Mouse (Mus musculus): ENCODE data around the gene Ptov1. TPM values are rescaled to one million over a fixed set of nuclear protein-coding genes. Genes with fewer than 3 reads are reported as not detected.
A peak's percentile ranks its signal among the peaks of the same experiment; 100 is the strongest.

Ptov1 gene
- polyA plus RNA-seq, 1 experiment from 2014 or later = 518 TPM

DNA sequence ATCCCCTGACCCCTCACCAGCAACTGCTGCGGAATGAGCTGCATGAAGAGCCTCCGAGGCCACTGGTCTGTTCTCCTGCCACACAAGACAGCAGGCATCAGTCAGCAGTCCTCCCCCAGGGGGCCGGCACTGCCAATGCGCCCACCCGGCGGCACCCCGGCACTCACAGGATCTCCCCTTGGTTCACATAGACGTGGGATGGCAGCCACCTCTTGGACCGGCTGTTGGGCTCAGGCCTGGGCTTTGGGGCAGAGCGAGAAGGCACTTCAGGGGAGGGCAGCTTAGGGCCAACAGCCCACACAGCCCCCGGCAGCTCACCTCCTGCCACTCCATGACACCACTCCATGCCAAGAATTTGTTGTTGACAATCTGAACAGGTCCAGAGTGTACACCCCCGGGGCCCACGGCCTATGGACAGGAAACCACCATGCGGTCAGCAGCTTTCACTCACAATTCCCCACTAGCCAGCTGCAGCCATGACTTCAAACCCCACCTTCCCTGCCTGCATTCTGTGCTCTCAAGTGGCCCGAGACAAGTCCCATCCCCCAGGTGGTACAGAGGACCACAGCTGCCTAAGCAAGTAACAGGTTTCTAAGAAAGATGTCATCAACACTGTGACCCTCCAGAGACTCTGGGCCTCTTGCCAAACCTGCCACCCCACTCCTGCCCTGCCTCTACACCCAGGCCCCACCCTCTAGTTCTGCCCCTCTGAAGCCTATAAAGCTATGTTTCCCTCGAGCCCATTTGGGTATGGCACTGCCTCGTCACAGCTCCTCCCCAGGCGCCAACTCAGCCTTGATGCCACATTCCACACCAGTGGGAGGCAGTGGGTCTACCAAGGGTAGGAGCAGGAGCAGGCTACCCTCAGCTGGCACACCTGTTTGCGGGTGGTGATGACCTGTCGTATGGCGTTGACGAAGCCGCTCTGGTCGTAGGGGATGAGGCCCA, 4.7 kb downstream of the Ptov1 start:
- ATAC-seq (ENCODE audit: low FRiP score, low read depth) = no peak
- peaks cover 59% of the 10 kb centered on the region for H3K4me1 ChIP-seq (replicated peaks)
- H3K27me3 ChIP-seq = no peaks in the 10 kb centered on the region
- H3K4me2 ChIP-seq = no peak overlapping the region
- 80% methylated on average over 24 of the region's 24 CpGs for WGBS
- H3K36me3 ChIP-seq = peaks cover 34% of the 10 kb centered on the region
- no peak overlapping the region for H3K4me3 ChIP-seq
- H3K9ac ChIP-seq = no peak overlapping the region
- H3K9me3 ChIP-seq = no peaks in the 10 kb centered on the region
- no peak overlapping the region for H3K27ac ChIP-seq (replicated peaks)

DNA sequence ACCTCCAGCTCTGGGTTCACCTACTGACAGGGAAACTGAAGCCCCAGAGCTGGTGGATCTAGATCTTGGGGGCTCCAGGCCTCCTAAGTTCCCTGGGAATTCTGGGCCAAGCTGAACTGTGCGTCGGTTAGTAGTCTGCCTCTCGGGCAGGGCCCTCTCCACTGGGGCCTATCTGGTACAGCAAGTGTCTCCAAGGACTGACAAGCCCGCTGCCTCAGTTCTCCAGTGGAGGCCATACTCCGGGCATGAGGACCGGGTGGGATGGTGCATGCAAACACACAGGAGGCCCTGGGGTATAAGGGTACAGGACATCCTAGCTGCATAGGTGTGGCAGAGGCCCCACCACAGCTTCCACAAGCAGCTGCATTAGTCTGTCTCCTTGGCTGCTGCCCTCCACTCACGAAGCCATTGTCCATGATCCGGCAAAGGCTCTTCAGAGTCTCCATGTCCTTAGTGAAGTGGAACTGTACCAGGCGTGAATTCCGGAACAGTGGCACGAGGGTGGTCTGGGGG, 5.5 kb downstream of the Ptov1 start:
- 86% methylated on average over 11 of the region's 11 CpGs for WGBS
- Histone ChIP-seq H3K9ac (no peak overlapping the region), H3K4me3 (no peak overlapping the region), H3K4me1 (replicated peaks) (peaks cover 63% of the 10 kb centered on the region), H3K4me2 (no peak overlapping the region), H3K9me3 (no peaks in the 10 kb centered on the region), H3K27me3 (no peaks in the 10 kb centered on the region), H3K36me3 (peaks cover 34% of the 10 kb centered on the region), H3K27ac (replicated peaks) (no peak overlapping the region)
- no peak for ATAC-seq (ENCODE audit: low FRiP score, low read depth)

DNA sequence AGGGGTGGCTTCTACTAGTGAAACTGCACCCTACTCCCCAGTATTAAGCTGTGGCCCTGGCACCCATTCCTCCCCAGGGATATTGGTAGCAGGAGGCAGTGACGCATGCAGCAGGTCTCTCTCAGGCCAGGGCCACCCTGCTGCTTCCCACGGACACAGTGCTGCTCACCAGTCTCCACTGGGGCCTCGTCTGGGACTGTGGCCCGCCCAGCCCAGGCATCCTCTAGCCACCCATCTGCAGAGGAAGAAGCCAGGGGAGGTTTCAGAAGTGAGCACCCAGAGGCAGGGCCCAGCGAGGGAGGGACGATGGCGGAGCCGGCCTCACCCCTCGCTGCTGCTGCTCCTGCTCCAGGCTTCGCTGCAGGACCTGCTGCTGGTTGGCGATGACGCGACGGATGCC, 6.4 kb downstream of the Ptov1 start:
- no peak overlapping the region for H3K27ac ChIP-seq (replicated peaks)
- no peaks in the 10 kb centered on the region for H3K9me3 ChIP-seq
- H3K4me1 ChIP-seq (replicated peaks) = peaks cover 65% of the 10 kb centered on the region
- no peaks in the 10 kb centered on the region for H3K27me3 ChIP-seq
- H3K4me2 ChIP-seq = no peak overlapping the region
- ATAC-seq (ENCODE audit: low FRiP score, low read depth) = no peak
- 87% methylated on average over 14 of the region's 14 CpGs for WGBS
- peaks cover 34% of the 10 kb centered on the region for H3K36me3 ChIP-seq
- no peak overlapping the region for H3K4me3 ChIP-seq
- no peak overlapping the region for H3K9ac ChIP-seq

DNA sequence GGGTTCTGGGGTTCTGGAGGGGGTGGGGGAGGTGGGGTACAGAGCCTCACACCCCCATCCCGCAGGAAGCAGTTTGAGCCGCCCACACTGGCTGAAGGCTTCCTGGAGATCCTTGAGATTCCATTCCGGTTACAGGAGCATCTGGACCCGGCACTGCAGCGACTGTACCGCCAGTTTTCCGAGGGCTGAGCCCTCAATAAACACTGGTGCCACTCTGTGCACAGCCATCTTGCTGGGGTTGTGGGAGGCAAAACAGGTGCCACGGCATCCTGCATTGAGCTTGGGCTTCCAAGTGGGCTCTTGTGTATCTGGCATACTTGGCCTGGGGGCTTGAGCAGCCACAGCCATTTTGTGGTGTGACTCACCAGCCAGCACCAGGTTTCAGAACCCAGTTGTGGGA, 7.2 kb downstream of the Ptov1 start:
- 86% methylated on average over 8 of the region's 8 CpGs for WGBS
- ATAC-seq (ENCODE audit: low FRiP score, low read depth) = no peak
- no peak overlapping the region for H3K9ac ChIP-seq
- H3K4me3 ChIP-seq = no peak overlapping the region
- no peaks in the 10 kb centered on the region for H3K9me3 ChIP-seq
- H3K27ac ChIP-seq (replicated peaks) = no peak overlapping the region
- peaks cover 65% of the 10 kb centered on the region for H3K4me1 ChIP-seq (replicated peaks)
- no peaks in the 10 kb centered on the region for H3K27me3 ChIP-seq
- H3K4me2 ChIP-seq = no peak overlapping the region
- H3K36me3 ChIP-seq = peaks cover 34% of the 10 kb centered on the region

DNA sequence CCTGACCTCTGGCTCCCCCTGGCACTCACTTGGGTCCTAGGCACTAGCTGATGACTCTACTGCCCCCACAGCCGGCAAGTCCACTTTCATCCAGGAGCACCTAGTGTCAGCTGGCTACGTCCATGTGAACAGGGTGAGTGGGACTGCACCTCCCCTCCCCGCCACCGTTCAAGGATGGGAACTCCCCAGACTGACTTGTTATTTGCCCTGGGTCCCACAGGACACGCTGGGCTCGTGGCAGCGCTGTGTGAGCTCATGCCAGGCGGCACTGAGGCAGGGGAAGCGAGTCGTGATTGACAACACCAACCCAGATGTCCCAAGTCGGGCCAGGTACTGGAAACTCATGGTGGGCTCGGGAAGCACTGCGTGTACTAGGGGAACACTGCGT, 8.2 kb downstream of the Ptov1 start:
- H3K4me1 ChIP-seq (replicated peaks) = peaks cover 60% of the 10 kb centered on the region
- H3K9me3 ChIP-seq = no peaks in the 10 kb centered on the region
- H3K27me3 ChIP-seq = no peaks in the 10 kb centered on the region
- H3K9ac ChIP-seq = no peak overlapping the region
- ATAC-seq (ENCODE audit: low FRiP score, low read depth) = no peak
- no peak overlapping the region for H3K27ac ChIP-seq (replicated peaks)
- no peak overlapping the region for H3K4me3 ChIP-seq
- no peak overlapping the region for H3K4me2 ChIP-seq
- 68% methylated on average over 14 of the region's 14 CpGs for WGBS
- peaks cover 34% of the 10 kb centered on the region for H3K36me3 ChIP-seq

DNA sequence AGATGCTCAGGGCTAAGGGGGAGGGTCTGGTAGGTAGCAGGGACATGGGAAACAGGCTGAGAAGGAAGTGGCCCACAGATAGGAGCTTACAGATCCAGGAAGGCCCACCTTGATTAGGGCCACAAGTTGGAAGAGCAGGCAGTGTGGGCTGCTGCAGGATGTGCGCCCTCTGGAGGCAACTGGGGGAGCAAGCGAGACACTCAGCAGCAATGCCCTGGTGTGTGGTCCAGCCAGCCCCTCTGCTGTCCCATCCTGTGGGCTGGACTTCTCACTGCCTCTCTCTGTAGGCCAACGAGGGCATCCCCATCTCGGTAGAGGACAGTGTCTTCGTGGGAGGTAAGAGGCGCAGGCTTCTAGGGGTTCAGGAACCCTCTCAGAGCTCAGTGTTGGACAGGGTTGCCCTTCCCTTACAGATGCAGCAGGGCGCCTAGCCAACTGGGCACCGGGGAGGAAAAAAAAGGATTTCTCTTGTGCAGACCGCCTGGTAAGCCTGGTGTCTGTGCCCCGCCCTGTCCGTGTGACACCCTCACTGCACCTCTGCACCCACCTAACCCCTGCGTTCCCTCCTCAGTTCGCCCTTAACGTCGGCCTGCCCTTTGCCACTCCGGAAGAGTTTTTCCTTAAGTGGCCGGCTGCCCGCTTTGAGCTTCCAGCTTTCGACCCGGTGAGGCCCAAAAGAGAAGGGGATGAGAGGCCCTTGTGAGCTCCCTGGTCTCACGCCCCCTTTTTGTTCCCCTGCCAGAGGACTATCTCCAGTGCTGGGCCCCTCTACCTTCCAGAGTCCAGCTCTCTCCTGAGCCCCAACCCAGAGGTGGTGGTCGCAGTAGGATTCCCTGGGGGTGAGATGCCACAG, 8.8 kb downstream of the Ptov1 start:
- H3K27me3 ChIP-seq = no peaks in the 10 kb centered on the region
- peaks cover 34% of the 10 kb centered on the region for H3K36me3 ChIP-seq
- H3K4me1 ChIP-seq (replicated peaks) = peaks cover 57% of the 10 kb centered on the region
- H3K9me3 ChIP-seq = no peaks in the 10 kb centered on the region
- H3K4me2 ChIP-seq = no peak overlapping the region
- peak overlapping the region; percentile 12; the same call in 1 of the 2 replicates for H3K9ac ChIP-seq
- ATAC-seq (ENCODE audit: low FRiP score, low read depth) = peak; percentile 9; the same call in 1 of the 2 replicates
- no peak overlapping the region for H3K4me3 ChIP-seq
- 60% methylated on average over 22 of the region's 22 CpGs for WGBS
- 0 out of 2 replicates have a peak overlapping the region, but pooled peaks have one; percentile 23 for H3K27ac ChIP-seq (replicated peaks)

DNA sequence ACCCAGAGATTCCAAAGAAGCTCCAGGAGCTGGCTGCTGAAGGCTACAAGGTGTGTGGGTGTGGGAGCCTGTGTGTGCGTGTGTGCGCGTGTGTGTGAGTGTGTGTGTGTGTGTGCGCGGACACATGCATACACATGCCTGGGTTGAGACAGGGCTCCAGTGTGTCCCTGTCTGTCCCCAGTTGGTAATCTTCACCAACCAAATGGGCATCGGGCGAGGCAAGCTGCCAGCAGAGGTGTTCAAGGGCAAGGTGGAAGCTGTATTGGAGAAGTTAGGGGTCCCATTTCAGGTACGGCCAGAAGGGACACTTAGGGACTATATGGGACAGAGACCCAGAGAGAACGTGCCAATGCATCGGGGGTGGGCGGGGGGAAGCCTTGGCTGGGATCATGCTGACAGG, 9.7 kb downstream of the Ptov1 start:
- H3K27me3 ChIP-seq = no peaks in the 10 kb centered on the region
- 95% methylated on average over 11 of the region's 11 CpGs for WGBS
- no peak overlapping the region for H3K9ac ChIP-seq
- no peak for ATAC-seq (ENCODE audit: low FRiP score, low read depth)
- H3K9me3 ChIP-seq = no peaks in the 10 kb centered on the region
- H3K36me3 ChIP-seq = peaks cover 31% of the 10 kb centered on the region
- H3K27ac ChIP-seq (replicated peaks) = no peak overlapping the region
- peaks cover 53% of the 10 kb centered on the region for H3K4me1 ChIP-seq (replicated peaks)
- no peak overlapping the region for H3K4me2 ChIP-seq
- H3K4me3 ChIP-seq = no peak overlapping the region

DNA sequence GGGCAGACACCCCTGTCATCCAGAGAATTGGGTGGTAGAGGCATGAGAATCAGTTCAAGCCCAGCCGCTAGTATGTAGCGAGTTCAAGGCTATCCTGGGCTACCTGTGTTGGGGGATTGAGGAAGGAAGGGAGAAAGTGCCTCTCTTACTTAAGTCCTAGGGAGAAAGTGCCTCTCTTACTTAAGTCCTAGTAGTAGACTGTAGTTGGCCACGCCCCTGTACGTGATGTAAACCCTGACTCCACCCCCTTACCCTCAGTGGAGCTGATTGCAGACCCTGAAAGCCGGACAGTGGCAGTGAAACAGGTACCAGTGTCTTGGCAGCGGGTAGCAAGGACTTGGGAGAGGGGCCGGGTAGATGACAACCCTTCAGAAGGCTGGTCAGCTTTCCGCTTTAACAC, 11.7 kb downstream of the Ptov1 start:
- H3K27me3 ChIP-seq = no peaks in the 10 kb centered on the region
- peaks cover 60% of the 10 kb centered on the region for H3K4me1 ChIP-seq (replicated peaks)
- peaks cover 13% of the 10 kb centered on the region for H3K36me3 ChIP-seq
- no peak for ATAC-seq (ENCODE audit: low FRiP score, low read depth)
- no peaks in the 10 kb centered on the region for H3K9me3 ChIP-seq
- peak overlapping the region; percentile 83 for H3K4me2 ChIP-seq
- WGBS = 34% methylated on average over 8 of the region's 8 CpGs
- H3K27ac ChIP-seq (replicated peaks) = peak overlapping the region; percentile 95
- H3K9ac ChIP-seq = peak overlapping the region; percentile 88
- H3K4me3 ChIP-seq = peak overlapping the region; percentile 85

DNA sequence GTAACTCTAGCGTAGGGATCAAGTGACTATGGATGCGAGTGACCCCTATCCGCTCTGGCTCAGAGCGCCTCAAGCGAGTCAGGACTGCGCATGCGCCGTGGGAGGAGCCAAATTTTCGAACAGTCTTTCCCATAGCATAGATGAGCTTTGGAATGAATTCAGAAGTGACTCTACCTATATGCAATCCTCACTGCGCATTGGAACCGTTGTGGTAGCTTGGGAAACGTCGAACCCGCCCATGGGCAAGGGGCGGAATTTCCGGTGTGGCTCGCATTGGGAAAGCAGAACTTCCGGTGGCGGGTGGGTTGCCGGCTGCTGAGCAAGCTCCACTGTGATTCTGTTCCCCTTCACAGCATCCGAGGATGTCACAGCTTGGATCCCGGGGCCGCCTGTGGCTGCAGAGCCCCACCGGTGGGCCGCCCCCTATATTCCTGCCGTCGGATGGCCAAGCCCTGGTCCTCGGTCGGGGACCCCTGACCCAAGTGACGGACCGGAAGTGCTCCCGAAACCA, 12.5 kb downstream of the Ptov1 start, which contains the start of gene Pnkp:
Pnkp (plus strand) TSS at position 98 of the 511 bp plus-strand sequence.
- Histone ChIP-seq H3K27ac (replicated peaks) (peak within 1 kb of the TSS; percentile 95), H3K36me3 (peaks cover 4% of the 10 kb centered on the region), H3K4me3 (peak within 1 kb of the TSS; percentile 85), H3K9me3 (no peaks in the 10 kb centered on the region), H3K27me3 (no peaks in the 10 kb centered on the region), H3K4me2 (peak within 1 kb of the TSS; percentile 83), H3K9ac (peak within 1 kb of the TSS; percentile 88), H3K4me1 (replicated peaks) (peaks cover 65% of the 10 kb centered on the region)
- peak; percentile 73 for ATAC-seq (ENCODE audit: low FRiP score, low read depth)
- under 1% methylated on average over 32 of the region's 32 CpGs for WGBS

DNA sequence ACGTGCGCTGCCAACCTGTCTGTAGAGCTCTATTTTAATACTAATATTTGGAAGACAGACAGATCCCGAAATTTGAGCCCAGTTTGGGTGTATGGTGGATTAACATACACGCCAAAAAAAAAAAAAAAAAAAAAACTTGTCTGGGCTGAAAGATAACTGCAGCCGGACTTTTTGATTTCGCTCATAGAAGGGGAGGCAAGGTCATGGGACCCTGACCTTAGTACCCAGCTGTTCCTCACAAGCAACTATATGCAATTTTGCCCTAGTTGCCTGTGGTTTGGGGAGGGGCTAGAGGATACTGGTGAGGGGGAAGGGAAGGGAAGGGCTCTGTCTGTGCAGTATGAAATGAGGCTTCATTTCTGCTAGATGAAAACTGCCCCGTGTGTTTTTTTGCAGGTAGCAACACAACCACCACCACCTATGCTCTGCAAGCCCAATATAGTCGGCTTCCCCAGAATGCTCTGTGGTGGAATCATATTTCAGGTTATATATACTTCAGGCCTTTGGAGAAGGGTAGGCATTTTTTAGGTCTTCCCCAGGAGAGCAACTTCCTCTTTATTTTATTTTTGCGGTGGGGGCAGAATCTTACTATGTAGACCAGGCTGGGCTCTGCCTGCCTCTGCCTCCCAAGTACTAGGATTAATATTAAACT, 13.2 kb downstream of the Ptov1 start:
- peak overlapping the region; percentile 83 for H3K4me2 ChIP-seq
- peaks cover 65% of the 10 kb centered on the region for H3K4me1 ChIP-seq (replicated peaks)
- H3K27me3 ChIP-seq = no peaks in the 10 kb centered on the region
- no peaks in the 10 kb centered on the region for H3K36me3 ChIP-seq
- WGBS = 67% methylated on average over 9 of the region's 9 CpGs
- no peak overlapping the region for H3K9ac ChIP-seq
- ATAC-seq (ENCODE audit: low FRiP score, low read depth) = peak; percentile 1; the same call in 1 of the 2 replicates
- H3K27ac ChIP-seq (replicated peaks) = peak overlapping the region; percentile 95
- H3K9me3 ChIP-seq = no peaks in the 10 kb centered on the region
- peak overlapping the region; percentile 85 for H3K4me3 ChIP-seq

DNA sequence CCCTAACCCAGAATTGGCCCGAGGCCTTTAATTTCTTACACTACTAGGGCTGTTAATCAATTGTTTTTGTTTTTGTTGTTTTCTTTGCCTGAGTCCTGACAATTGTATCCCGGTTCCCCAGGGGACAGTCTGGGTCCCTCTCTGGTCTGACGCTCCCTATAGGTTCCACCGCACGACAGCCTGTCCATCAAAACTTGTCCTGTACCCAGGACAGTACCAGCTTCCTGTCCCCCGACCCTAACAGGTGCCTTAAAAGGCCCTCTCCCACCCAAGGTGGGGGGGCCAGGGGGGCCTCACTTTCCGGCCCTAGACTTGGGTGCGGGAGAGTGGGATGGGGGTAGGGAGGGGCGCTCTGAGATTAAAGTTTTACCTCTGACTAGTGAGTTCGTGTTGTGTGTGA, 14.6 kb downstream of the Ptov1 start:
- H3K27me3 ChIP-seq = no peaks in the 10 kb centered on the region
- H3K4me2 ChIP-seq = peak overlapping the region; percentile 58
- H3K4me1 ChIP-seq (replicated peaks) = peaks cover 67% of the 10 kb centered on the region
- H3K4me3 ChIP-seq = peak overlapping the region; percentile 35
- peak overlapping the region; percentile 44 for H3K9ac ChIP-seq
- 37% methylated on average over 10 of the region's 10 CpGs for WGBS
- H3K27ac ChIP-seq (replicated peaks) = peak overlapping the region; percentile 87
- ATAC-seq (ENCODE audit: low FRiP score, low read depth) = no peak
- H3K36me3 ChIP-seq = no peaks in the 10 kb centered on the region
- no peaks in the 10 kb centered on the region for H3K9me3 ChIP-seq

All from hindbrain, embryonic 15.5 days (tissue).